Mouse (Mus musculus) kidney, adult 2 months (tissue): ENCODE measurements at regions not wholly inside any gene's neighbourhood (a gene's known extent, or its start where the extent isn't known, plus 50 kb on each side); places are given as distances from the start of the nearest gene placed in this dataset.
A peak's percentile ranks its signal among the peaks of the same experiment; 100 is the strongest.

ENCODE experiments used
- DNase-seq: peaks from one replicate; pipeline ENCODE4 v3.0.0; 2021
- H3K27ac ChIP-seq: fragments of 200-500 bp; 2 replicates; pipeline ENCODE4 v1.5.1; 2012; ENCODE audit warnings: low read depth, low read length, control low read depth, inconsistent platforms; ENCODE audit not compliant: insufficient read depth
- H3K27me3 ChIP-seq: fragments of 200-500 bp; replicated peaks from 2 replicates; pipeline ENCODE4 v1.6.1; 2012; ENCODE audit warnings: mild to moderate bottlenecking, moderate library complexity, low read length, inconsistent platforms; ENCODE audit not compliant: control insufficient read depth, insufficient read depth
- H3K36me3 ChIP-seq: fragments of 200-500 bp; 2 replicates; pipeline ENCODE4 v1.6.1; 2012; ENCODE audit warnings: mild to moderate bottlenecking, moderate library complexity, low read length, inconsistent platforms; ENCODE audit not compliant: control insufficient read depth, insufficient read depth
- H3K4me1 ChIP-seq: fragments of 200-500 bp; 2 replicates; pipeline ENCODE4 v1.6.1; 2011; ENCODE audit warnings: low read length; ENCODE audit not compliant: control insufficient read depth, insufficient read depth
- H3K4me3 ChIP-seq: fragments of 200-500 bp; 2 replicates; pipeline ENCODE4 v1.5.1; 2011; ENCODE audit warnings: mild to moderate bottlenecking, low read depth, low read length, control low read depth; ENCODE audit not compliant: insufficient read depth
- CTCF ChIP-seq: fragments of 200-500 bp; conservative IDR thresholded peaks from 2 replicates; pipeline ENCODE4 v1.5.1; 2011; ENCODE audit warnings: low read depth, mild to moderate bottlenecking, control low read depth, low read length, moderate library complexity, mixed read lengths; ENCODE audit not compliant: insufficient read depth, insufficient read length
- POLR2A ChIP-seq: fragments of 200-500 bp; IDR thresholded peaks from one replicate; pipeline ENCODE4 v1.6.1; 2011; ENCODE audit warnings: low read depth, low read length, control low read depth
- WGBS: fragments of 180-500 bp; shearing (Covaris S2); methylation state at CpG from one replicate; pipeline ENCODE4 v1.1.7; 2018; 5-methylcytosine and 5-hydroxymethylcytosine counted together

DNA sequence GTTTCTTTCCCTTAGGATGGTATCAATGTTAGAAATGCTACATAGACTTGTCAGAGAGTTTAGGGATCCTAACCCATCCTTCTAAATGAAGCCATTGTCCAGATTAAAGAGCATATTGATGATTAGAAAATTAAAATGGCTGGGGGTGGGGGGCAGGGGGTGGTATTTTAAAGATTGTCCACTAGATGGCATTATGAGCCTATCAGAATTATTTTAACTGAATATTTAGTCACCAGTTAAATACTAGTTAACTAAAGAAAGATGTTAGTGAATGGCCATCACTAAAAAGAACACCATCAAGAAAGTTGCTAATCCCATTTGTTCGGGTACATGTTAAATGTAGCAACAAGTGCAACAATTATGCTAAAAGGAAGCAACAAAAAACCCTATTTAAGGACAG is 1909.6 kb upstream of the 5930422O12Rik start:
- Histone ChIP-seq H3K27ac (no peak overlapping the region), H3K27me3 (no peaks in the 10 kb centered on the region), H3K4me1 (peaks cover 13% of the 10 kb centered on the region), H3K4me3 (no peak overlapping the region), H3K36me3 (no peaks in the 10 kb centered on the region)
- DNase-seq: peak; percentile 12
- TF ChIP-seq POLR2A: no peak
- TF ChIP-seq CTCF: no peak
- 40% methylated on average over 1 of the region's 1 CpGs for WGBS

DNA sequence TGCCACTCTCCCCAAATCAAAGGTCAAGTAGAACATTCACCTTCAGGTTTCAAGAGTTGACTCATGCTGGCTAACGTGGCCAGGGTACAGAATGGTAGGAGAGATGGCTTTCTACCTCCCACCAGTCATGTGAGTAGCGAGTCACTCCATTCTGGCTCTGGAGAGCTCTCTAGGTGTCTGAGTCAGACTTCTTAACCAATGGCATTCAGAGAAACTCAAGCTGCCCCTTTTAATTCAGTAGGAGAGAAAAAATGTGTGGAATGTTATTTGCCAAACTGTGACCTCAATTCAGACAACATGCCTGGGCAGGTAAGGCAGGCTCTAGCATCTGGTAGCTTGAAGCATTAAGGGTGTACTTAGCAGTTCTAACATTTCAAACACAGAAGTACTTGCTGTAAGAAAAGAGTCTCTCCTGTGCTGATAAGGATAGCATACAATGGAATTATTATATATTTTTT is 1907.5 kb upstream of the 5930422O12Rik start:
- 9% methylated on average over 2 of the region's 2 CpGs for WGBS

DNA sequence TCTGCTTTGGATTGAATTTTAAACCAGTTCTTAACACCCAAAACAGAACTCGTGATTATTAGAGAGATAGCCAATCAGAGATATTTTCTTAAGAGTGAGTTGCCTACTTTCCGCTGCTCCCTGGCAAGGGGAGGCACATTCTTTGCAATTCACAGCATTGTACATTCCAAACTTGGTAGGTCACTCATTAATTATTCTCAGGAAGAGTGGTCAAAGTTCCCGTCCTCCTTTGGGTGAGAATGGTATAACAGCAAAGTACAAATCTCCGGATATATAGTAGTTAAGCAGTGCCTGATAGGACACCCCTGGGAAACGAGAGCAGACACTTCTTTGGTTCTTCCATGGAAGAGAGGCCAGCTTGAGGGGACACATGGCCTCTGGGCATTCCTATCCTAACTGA is 1903.4 kb upstream of the 5930422O12Rik start:
- H3K4me3 ChIP-seq: no peak overlapping the region
- H3K27me3 ChIP-seq: no peaks in the 10 kb centered on the region
- H3K4me1 ChIP-seq: peaks cover 22% of the 10 kb centered on the region
- 18% methylated on average over 5 of the region's 5 CpGs for WGBS
- peak; percentile 93 for DNase-seq
- H3K27ac ChIP-seq: peak overlapping the region; percentile 89
- TF ChIP-seq POLR2A (no peak), CTCF (no peak)
- H3K36me3 ChIP-seq: no peaks in the 10 kb centered on the region

More for the DNA sequence above, 1907.5 kb upstream of the 5930422O12Rik start:
- Histone ChIP-seq H3K27me3 (no peaks in the 10 kb centered on the region), H3K36me3 (no peaks in the 10 kb centered on the region), H3K27ac (peak overlapping the region; percentile 92), H3K4me3 (no peak overlapping the region), H3K4me1 (peaks cover 22% of the 10 kb centered on the region)
- DNase-seq: peak; percentile 95
- TF ChIP-seq CTCF (no peak), POLR2A (no peak)

DNA sequence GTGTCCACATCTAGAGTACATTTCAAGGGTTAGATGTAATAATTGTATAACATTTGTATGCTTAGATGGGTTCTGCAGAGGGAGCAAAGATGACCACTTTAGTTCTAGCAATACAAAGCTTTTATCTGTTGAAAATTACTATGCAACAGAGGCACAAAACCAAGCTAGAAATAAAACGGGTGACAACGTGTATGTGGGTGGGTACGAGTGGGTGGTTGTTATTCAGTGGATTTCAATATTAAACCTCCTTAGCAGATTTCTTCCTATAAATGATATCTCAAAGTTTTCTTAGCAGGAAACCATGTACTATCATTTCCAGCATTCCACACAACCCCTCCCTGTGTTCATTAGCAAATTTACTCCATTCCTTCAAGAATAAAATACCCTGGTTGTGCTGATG is 1889.3 kb upstream of the 5930422O12Rik start:
- no peaks in the 10 kb centered on the region for H3K27me3 ChIP-seq
- H3K4me1 ChIP-seq: no peaks in the 10 kb centered on the region
- H3K4me3 ChIP-seq: no peak overlapping the region
- no peak overlapping the region for H3K27ac ChIP-seq
- TF ChIP-seq POLR2A: no peak
- no peaks in the 10 kb centered on the region for H3K36me3 ChIP-seq
- 94% methylated on average over 3 of the region's 3 CpGs for WGBS
- no peak for DNase-seq

DNA sequence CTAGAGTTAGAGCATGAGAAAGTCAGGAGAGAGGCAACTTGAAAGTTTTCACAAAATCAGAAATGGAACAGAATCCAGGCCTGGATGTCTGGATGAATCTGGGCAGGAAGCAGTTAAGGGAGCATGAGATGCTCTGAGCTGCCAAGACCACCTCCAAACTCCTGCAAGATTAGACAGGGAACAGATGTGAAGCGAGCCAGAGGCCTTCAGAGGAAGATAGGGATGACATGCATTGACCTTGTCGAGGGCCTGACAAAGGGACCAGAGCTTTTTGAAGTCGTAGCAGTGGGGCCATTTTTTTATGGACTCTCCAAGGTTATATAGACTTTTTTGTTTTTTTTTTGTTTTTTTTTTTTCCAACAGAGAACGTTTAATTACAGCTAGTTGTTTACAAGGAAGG is 1886.9 kb upstream of the 5930422O12Rik start:
- WGBS: 39% methylated on average over 4 of the region's 4 CpGs
- Histone ChIP-seq H3K27ac (no peak overlapping the region), H3K4me3 (no peak overlapping the region), H3K27me3 (no peaks in the 10 kb centered on the region), H3K36me3 (no peaks in the 10 kb centered on the region), H3K4me1 (no peaks in the 10 kb centered on the region)
- TF ChIP-seq CTCF: no peak
- TF ChIP-seq POLR2A: no peak
- DNase-seq: no peak

DNA sequence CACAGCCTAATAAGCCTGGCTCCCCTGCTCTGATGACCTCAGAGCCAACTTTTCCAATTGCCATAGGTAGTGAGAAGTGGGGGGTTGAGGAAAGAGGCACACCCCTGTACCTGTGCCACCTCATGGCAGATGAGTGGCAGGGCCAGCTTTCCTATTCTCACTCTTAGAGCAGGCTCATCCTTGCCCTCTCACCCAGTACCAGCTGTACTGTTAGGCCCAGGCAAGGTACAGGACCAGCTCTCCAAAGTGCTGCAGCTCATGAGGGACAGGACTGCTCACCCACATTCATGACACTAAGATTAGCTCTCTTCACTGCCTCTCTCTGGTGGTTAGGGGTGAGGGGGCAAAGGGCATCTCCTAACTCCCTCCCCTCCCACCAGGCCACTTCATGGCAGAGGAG is 1854.4 kb upstream of the 5930422O12Rik start:
- H3K4me3 ChIP-seq: no peak overlapping the region
- no peaks in the 10 kb centered on the region for H3K36me3 ChIP-seq
- no peak for DNase-seq
- H3K27ac ChIP-seq: no peak overlapping the region
- no peaks in the 10 kb centered on the region for H3K4me1 ChIP-seq
- TF ChIP-seq CTCF (no peak), POLR2A (no peak)
- H3K27me3 ChIP-seq: no peaks in the 10 kb centered on the region

DNA sequence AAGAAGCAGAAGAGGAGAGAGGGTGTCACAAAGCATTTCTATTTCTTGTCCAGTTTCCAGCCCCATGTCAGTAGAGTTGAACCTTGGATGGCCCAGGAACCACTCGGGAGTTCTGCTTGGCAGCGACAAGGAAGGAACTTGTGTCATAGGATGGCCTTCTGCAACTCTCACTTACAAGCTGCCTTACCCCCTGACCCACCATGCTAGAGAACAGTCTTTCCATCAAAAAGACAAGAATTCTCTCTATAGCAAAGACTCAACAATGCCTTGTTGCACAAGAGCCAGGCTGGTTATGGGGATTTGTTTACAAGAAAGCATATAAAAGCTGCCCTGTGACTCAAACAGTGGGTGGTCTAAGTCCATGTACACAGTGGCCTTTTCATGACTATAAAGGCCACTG is 1852.4 kb upstream of the 5930422O12Rik start:
- no peaks in the 10 kb centered on the region for H3K36me3 ChIP-seq
- no peaks in the 10 kb centered on the region for H3K4me1 ChIP-seq
- WGBS: 51% methylated on average over 2 of the region's 2 CpGs
- H3K27ac ChIP-seq: no peak overlapping the region
- DNase-seq: peak; percentile 4
- TF ChIP-seq CTCF: no peak
- TF ChIP-seq POLR2A: no peak
- H3K4me3 ChIP-seq: no peak overlapping the region
- H3K27me3 ChIP-seq: no peaks in the 10 kb centered on the region

DNA sequence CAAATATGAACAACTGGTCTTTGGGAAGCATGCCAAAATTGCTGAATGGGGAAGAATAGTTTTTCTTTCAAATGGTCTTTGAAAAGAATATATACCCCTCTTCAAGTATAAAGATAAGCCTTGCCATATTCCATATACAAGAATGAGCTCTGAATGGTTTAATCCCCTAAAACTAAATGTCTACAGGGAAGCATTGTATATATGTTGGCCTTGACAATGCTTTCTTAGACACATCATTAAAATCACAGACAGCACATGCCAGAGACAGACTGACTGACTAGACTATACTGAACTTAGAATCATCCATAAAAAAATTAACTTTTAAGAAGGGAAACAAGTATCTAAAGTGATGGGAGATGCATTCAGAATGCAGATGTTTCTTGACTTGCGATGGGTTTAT is 1843.8 kb upstream of the 5930422O12Rik start:
- DNase-seq: no peak

More for the DNA sequence above, 1843.8 kb upstream of the 5930422O12Rik start:
- no peaks in the 10 kb centered on the region for H3K4me1 ChIP-seq
- 96% methylated on average over 1 of the region's 1 CpGs for WGBS
- no peaks in the 10 kb centered on the region for H3K36me3 ChIP-seq
- H3K27me3 ChIP-seq: no peaks in the 10 kb centered on the region
- H3K27ac ChIP-seq: no peak overlapping the region
- no peak for TF ChIP-seq POLR2A
- TF ChIP-seq CTCF: no peak
- H3K4me3 ChIP-seq: no peak overlapping the region
